Mouse (Mus musculus) granulocyte monocyte progenitor cell, adult 5-6 weeks (primary cell): ENCODE measurements around the gene Nthl1. TPM values are rescaled to one million over a fixed set of nuclear protein-coding genes. Genes with fewer than 3 reads are reported as not detected.

Source experiments
- ATAC-seq: replicated peaks from 2 replicates; pipeline ENCODE4 v1.8.0; 2016; ENCODE audit warnings: mild to moderate bottlenecking, moderate TSS enrichment, inconsistent platforms; ENCODE audit not compliant: poor library complexity, severe bottlenecking
- total RNA-seq, 2 experiments: library from RNA; stranded (forward) in 1 of 2; stranded (reverse) in 1 of 2; fragments of 200-712, 200-1000 nt in 1 of 2; fragments of >200 nt in 1 of 2; fragmentation: Nextera tagmentation in 1 of 2; gene quantifications; 2 replicates each; pipeline ENCODE4 v1.2.3; 2014 to 2017

The Nthl1 gene
- total RNA-seq, 2 experiments from 2014 or later = 11.8 to 15.7 TPM

- ATAC-seq = peak; percentile 67
Observed at GRCm38 (mm10) chr17:24617561-24618194, 14.8 kb upstream of the Nthl1 start.

GRCm38 (mm10) chr17:24625472-24625871, 7.0 kb upstream of the Nthl1 start:
- no peak for ATAC-seq

- 0 out of 2 replicates have a peak, but pooled peaks have one; percentile 35 for ATAC-seq
Observed at GRCm38 (mm10) chr17:24628646-24629045, 3.8 kb upstream of the Nthl1 start.

- no peak for ATAC-seq
Observed at GRCm38 (mm10) chr17:24630072-24630471, 2.4 kb upstream of the Nthl1 start.

- no peak for ATAC-seq
Observed at GRCm38 (mm10) chr17:24632813-24633449, 451 bp downstream of the Nthl1 start.

- ATAC-seq = no peak
Observed at GRCm38 (mm10) chr17:24633831-24634230, 1.4 kb downstream of the Nthl1 start.

- no peak for ATAC-seq
Observed at GRCm38 (mm10) chr17:24635024-24635423, 2.5 kb downstream of the Nthl1 start.

GRCm38 (mm10) chr17:24635694-24636093, 3.2 kb downstream of the Nthl1 start:
- ATAC-seq = no peak

- no peak for ATAC-seq
Observed at GRCm38 (mm10) chr17:24636781-24637481, 4.5 kb downstream of the Nthl1 start.

GRCm38 (mm10) chr17:24638214-24638613, 5.7 kb downstream of the Nthl1 start:
- ATAC-seq = no peak

- ATAC-seq = no peak
Observed at GRCm38 (mm10) chr17:24638840-24639239, 6.4 kb downstream of the Nthl1 start.

GRCm38 (mm10) chr17:24639571-24639988, 7.1 kb downstream of the Nthl1 start:
- ATAC-seq = no peak

- no peak for ATAC-seq
Observed at GRCm38 (mm10) chr17:24640119-24640518, 7.6 kb downstream of the Nthl1 start.

- no peak for ATAC-seq
Observed at GRCm38 (mm10) chr17:24640581-24640980, 8.1 kb downstream of the Nthl1 start.

GRCm38 (mm10) chr17:24641944-24642343, 9.5 kb downstream of the Nthl1 start:
- no peak for ATAC-seq

GRCm38 (mm10) chr17:24642791-24643343, 10.4 kb downstream of the Nthl1 start:
- ATAC-seq = no peak

GRCm38 (mm10) chr17:24644030-24644715, 11.7 kb downstream of the Nthl1 start:
- ATAC-seq = no peak

- no peak for ATAC-seq
Observed at GRCm38 (mm10) chr17:24644875-24645721, 12.6 kb downstream of the Nthl1 start.

- ATAC-seq = no peak
Observed at GRCm38 (mm10) chr17:24645916-24646315, 13.4 kb downstream of the Nthl1 start.

GRCm38 (mm10) chr17:24646381-24646780, 13.9 kb downstream of the Nthl1 start:
- ATAC-seq = no peak
